Mouse (Mus musculus): ENCODE results near the gene Rora. TPM values are rescaled to one million over a fixed set of nuclear protein-coding genes. Genes with fewer than 3 reads are reported as not detected.

Gene Rora
- total RNA-seq, 2 experiments from 2014 or later: 21.2 to 31.2 TPM

GRCm38 (mm10) chr9:68735886-68736285 lies 82.3 kb downstream of the Rora start:
- DNase-seq (ENCODE audit: low spot score): no peak
- intact Hi-C loops (cut with DNase I): no loop called here

- intact Hi-C loops (cut with DNase I): no loop called here
Measured at GRCm38 (mm10) chr9:68737197-68737736, 83.7 kb downstream of the Rora start.

GRCm38 (mm10) chr9:68745931-68746646 lies 92.5 kb downstream of the Rora start:
- intact Hi-C loops (cut with DNase I): no loop called here
- DNase-seq (ENCODE audit: low spot score): no peak

More at GRCm38 (mm10) chr9:68737197-68737736, 83.7 kb downstream of the Rora start:
- DNase-seq (ENCODE audit: low spot score): no peak

- peak; percentile 41 for DNase-seq (ENCODE audit: low spot score)
- intact Hi-C loops (cut with DNase I): no loop called here
Measured at GRCm38 (mm10) chr9:68756976-68757375, 103.4 kb downstream of the Rora start.

GRCm38 (mm10) chr9:68759324-68759723 lies 105.7 kb downstream of the Rora start:
- intact Hi-C loops (cut with DNase I): no loop called here

GRCm38 (mm10) chr9:68760329-68760728 lies 106.7 kb downstream of the Rora start:
- no peak for DNase-seq (ENCODE audit: low spot score)
- intact Hi-C loops (cut with DNase I): no loop called here

More at GRCm38 (mm10) chr9:68759324-68759723, 105.7 kb downstream of the Rora start:
- DNase-seq (ENCODE audit: low spot score): no peak

- DNase-seq (ENCODE audit: low spot score): no peak
- intact Hi-C loops (cut with DNase I): no loop called here
Measured at GRCm38 (mm10) chr9:68760876-68761275, 107.3 kb downstream of the Rora start.

- intact Hi-C loops (cut with DNase I): no loop called here
- no peak for DNase-seq (ENCODE audit: low spot score)
Measured at GRCm38 (mm10) chr9:68761672-68762071, 108.1 kb downstream of the Rora start.

- intact Hi-C loops (cut with DNase I): no loop called here
- DNase-seq (ENCODE audit: low spot score): no peak
Measured at GRCm38 (mm10) chr9:68765595-68765994, 112.0 kb downstream of the Rora start.

- intact Hi-C loops (cut with DNase I): no loop called here
- DNase-seq (ENCODE audit: low spot score): no peak
Measured at GRCm38 (mm10) chr9:68769638-68770037, 116.1 kb downstream of the Rora start.

- no peak for DNase-seq (ENCODE audit: low spot score)
- intact Hi-C loops (cut with DNase I): no loop called here
Measured at GRCm38 (mm10) chr9:68771383-68771782, 117.8 kb downstream of the Rora start.

- intact Hi-C loops (cut with DNase I): no loop called here
Measured at GRCm38 (mm10) chr9:68773770-68774169, 120.2 kb downstream of the Rora start.

GRCm38 (mm10) chr9:68782011-68782410 lies 128.4 kb downstream of the Rora start:
- no peak for DNase-seq (ENCODE audit: low spot score)
- intact Hi-C loops (cut with DNase I): no loop called here

More at GRCm38 (mm10) chr9:68773770-68774169, 120.2 kb downstream of the Rora start:
- no peak for DNase-seq (ENCODE audit: low spot score)

- no peak for DNase-seq (ENCODE audit: low spot score)
- intact Hi-C loops (cut with DNase I): no loop called here
Measured at GRCm38 (mm10) chr9:68782604-68783003, 129.0 kb downstream of the Rora start.

GRCm38 (mm10) chr9:68783246-68783645 lies 129.7 kb downstream of the Rora start:
- DNase-seq (ENCODE audit: low spot score): no peak
- intact Hi-C loops (cut with DNase I): no loop called here

- DNase-seq (ENCODE audit: low spot score): no peak
- intact Hi-C loops (cut with DNase I): no loop called here
Measured at GRCm38 (mm10) chr9:68786614-68787293, 133.2 kb downstream of the Rora start.

GRCm38 (mm10) chr9:68787665-68788064 lies 134.1 kb downstream of the Rora start:
- intact Hi-C loops (cut with DNase I): no loop called here
- DNase-seq (ENCODE audit: low spot score): no peak

- no peak for DNase-seq (ENCODE audit: low spot score)
- intact Hi-C loops (cut with DNase I): no loop called here
Measured at GRCm38 (mm10) chr9:68790922-68791321, 137.3 kb downstream of the Rora start.

- no peak for DNase-seq (ENCODE audit: low spot score)
- intact Hi-C loops (cut with DNase I): no loop called here
Measured at GRCm38 (mm10) chr9:68791982-68792540, 138.5 kb downstream of the Rora start.

- DNase-seq (ENCODE audit: low spot score): no peak
- intact Hi-C loops (cut with DNase I): no loop called here
Measured at GRCm38 (mm10) chr9:68795314-68795713, 141.7 kb downstream of the Rora start.

- intact Hi-C loops (cut with DNase I): no loop called here
- no peak for DNase-seq (ENCODE audit: low spot score)
Measured at GRCm38 (mm10) chr9:68798221-68798620, 144.6 kb downstream of the Rora start.

All from heart, postnatal 25 days (tissue).